Mouse (Mus musculus) Muller cell, postnatal 12 days (primary cell): ENCODE measurements around the gene Kars.

Source experiments
- DNase-seq: peaks from one replicate; pipeline ENCODE4 v3.0.0-alpha.2; 2015; ENCODE audit errors: inconsistent ontology term

The Kars gene

DNA sequence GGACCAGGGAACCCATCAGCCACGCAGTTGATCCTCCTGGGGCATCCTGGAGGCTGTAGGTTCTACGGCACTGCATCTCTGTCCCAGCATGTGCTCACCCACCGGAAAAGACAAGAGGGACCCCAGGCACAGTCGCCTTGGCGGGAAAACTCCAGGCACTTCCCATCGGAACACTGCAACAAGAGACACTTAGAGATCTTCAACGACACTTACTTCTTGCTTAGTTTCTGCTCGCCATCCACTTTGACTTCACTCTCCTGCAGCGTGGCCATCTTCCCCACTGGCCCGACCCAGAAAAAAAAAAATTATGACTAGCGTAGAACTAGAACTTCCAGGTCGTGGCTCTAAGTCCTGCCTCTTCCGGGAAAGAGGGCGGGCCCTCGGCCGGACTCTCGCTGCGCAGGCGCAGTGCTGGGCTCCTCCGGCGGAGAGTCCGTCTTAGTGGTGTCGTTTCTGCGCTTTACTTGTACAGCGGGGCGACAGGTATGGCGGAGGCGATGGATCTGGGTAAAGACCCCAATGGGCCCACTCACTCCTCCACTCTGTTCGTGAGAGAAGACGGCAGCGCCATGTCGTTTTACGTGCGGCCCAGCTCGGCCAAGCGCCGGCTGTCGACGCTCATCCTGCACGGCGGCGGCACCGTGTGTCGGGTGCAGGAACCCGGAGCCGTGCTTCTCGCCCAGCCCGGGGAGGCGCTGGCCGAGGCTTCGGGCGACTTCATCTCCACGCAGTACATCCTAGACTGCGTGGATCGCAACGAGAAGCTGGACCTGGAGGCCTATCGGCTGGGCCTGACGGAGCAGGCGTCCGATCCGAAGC, at the start of gene Kars, which contains the start of gene Terf2ip:
Gene Kars, minus strand, starts transcription at position 327 of the 819 bp plus-strand sequence.
Gene Terf2ip, plus strand, starts transcription at position 402 of the 819 bp plus-strand sequence.
- DNase-seq, result peak; percentile 94

DNA sequence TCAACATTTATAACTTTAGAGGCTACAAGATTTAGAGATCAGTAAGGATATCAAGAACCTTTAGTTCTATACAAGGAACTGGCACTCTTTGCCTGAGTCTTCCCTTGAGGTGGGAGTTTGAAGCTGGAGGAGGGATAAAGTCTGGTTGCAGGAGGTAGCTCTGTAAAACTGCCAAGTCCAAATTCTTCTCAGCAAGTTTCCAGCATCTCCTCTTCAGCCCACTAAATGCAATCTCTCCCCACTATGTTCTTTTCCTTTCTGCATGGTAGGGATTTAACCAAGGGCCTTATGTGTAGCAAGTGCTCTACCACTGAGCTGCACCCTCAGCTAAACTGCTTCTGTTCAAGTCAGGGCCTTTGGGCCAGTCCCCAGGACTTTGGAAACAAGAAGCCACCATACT, 43.3 kb upstream of the Kars start:
- no peak for DNase-seq

DNA sequence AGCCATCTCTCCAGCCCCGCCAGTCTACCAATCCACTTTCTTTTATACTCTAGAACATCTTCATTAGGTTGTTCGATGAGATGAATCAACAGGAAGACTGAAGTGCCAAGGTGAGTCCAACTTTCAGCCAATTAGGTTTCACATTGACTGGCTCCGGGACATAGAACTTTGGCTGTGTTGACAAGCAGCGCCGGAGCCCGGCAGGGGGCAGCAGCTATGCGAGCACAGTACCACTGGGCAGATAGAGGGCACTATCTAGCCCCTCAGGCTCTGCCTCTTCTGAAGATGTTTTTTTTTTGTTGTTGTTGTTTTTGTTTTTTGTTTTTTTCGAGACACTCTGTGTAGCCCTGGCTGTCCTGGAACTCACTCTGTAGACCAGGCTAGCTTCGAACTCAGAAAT, 40.4 kb upstream of the Kars start:
- no peak for DNase-seq

DNA sequence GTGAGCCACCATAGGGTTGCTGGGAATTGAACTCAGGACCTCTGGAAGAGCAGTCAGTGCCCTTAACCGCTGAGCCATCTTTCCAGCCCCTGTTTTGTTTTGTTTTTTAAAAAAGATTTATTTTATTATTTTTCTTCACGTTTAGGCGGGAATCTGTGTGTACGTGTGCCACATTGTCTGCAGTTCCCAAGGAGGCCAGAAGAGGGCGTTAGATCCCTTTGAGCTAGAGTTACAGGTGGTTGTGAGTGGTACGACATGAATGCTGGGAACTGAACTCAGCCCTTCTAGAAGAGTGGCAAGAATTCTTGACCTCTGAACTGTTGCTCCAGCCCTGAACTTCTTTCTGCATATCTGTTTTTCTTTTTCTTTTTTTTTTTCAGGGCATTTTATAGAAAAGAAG, 38.9 kb upstream of the Kars start:
- DNase-seq, result no peak

DNA sequence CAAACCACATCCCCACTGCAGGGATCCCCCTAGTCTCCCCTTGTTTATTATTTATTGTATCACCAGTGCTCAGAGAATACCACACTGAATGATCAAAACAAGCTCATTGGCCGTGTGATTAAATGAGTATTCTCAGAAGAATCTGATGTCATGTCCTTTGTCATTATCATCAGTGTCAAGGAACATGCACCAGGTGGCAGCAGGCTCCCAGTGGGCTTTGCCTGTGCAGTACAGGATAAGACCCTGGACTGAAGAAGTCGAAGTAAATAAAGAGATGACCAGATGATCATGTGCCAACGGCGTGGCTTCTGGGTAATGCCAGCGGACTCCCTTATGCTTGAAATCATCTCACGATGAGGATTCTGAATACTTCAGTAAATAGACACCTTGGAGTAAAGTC, 37.2 kb upstream of the Kars start:
- DNase-seq, result no peak

DNA sequence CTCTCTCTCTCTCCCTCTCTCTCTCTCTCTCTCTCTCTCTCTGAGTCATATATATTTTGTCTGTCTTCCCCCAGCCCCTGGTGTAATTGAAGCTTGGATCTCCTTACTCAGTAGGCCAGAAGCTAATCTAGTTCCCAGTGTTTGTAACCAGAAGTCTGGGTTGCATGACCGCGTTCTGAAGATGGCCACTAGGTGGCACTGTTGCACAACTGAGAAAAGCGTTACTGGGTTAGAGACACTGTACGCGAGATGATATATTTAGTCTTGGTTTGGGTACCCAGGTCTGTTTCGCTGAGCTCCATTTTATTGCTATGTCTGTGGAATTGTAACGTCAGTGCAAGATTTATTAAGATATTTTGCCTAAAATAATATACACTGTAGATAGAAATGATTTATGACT, 34.8 kb upstream of the Kars start:
- peak; percentile 64 for DNase-seq

DNA sequence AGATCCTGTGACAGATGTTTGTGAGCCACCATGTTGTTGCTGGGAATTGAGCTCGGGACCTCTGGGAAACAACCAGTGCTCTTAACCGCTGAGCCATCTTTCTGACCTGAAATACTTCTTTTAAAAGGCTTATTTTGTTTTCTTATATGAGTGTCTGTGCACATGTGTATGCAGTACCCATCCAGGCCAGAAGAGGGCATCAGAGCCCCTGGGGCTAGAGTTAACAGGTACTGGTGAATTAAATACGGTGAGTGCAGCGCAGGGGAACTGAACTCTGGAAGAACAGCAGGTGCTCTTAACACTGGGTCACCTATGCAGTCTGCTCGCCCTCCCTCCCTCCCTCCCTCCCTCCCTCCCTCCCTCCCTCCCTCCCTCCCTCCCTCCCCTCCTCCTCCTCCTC, 34.1 kb upstream of the Kars start:
- DNase-seq, result no peak

DNA sequence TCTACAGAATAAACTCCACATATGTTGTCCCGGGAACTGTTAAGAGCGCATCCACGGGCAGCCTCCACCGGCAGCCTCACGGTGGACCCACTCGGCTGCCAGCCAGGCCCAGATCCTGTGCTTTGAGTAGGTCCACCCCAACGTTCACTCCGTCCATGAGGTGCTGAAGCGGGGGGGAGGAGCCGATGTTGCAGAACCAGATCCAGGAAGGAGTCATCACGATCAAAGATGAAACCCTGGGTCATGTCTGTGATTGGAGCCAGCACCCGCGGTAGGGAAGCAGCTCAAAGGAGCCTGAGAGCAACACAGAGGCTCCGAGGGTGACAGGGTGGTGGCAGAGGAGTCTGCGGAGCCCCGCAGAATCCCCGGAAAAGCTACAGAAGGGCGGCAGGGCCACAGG, 26.4 kb upstream of the Kars start:
- no peak for DNase-seq

DNA sequence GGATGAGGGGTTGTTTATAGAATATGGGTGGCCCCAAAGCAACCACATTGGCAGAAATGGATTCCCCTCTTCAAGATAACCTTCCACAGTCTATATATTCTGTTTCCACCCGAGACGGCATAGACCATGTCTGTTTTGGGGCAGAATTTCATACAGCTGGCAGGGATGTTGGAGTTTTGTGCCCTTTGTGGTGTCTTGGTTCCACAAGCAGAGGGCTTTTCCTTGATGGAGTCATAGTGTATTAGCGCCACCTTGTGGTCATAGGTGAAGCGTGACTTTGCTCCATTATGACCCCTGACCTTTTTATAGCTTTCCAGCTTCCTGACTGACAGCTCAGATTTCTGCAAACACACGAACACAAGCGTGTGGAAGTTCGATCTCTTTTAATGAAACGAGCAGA, 23.5 kb upstream of the Kars start:
- peak; percentile 58 for DNase-seq

DNA sequence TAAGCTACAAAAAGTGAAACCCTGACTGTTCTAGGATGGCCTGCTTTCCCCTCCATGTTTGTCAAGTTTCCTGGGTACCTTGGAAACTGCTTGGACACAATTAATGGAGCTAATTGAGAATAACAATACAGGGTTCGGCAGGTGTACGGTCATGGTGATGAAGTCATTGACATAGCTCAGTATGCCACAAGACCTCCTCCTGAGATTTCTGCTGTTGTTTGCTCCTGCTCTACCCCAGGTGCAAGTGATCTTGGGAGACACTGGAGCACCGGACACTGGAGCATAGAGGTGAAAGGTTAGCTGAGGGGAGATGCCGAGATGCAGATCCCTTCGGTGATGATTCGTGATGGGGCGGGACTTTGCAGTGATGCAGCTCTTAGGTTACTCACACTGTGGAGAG, 21.9 kb upstream of the Kars start:
- no peak for DNase-seq

DNA sequence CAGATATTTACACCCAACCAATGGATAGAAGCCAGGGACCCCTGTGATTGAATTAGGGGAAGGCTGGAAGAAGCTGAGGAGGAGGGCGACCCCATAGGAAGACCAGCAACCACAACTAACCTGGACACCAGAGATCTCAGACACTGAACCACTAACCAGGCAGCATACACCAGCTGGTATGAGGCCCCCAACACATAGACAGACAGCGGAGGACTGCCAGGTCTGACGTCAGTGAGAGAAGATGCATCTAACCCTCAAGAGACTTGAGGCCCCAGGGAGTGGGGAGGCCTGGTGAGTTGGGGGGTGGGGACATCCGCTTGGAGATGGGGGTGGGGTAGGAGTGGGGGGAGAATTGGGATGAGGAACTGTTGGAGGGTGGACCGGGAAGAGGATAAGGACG, 19.5 kb upstream of the Kars start:
- no peak for DNase-seq

DNA sequence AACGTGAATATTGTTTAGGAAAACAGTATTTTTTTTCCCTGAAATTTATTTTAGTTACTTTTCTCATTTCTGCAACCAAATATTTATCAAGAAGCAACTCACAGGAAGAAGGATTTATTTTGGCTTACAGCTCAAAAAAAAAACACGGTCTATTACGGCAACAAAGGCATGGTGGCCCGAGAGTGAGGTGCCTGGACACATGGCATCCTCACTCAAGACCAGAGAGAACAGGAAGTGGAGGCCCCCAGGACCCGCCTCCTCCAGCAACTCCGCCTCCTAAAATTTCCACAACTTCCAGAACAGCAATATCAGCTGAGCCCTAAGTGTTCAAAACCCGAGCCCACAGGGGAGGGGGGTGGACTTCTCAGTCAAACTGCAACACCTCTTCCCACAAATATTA, 18.3 kb upstream of the Kars start:
- DNase-seq, result no peak

DNA sequence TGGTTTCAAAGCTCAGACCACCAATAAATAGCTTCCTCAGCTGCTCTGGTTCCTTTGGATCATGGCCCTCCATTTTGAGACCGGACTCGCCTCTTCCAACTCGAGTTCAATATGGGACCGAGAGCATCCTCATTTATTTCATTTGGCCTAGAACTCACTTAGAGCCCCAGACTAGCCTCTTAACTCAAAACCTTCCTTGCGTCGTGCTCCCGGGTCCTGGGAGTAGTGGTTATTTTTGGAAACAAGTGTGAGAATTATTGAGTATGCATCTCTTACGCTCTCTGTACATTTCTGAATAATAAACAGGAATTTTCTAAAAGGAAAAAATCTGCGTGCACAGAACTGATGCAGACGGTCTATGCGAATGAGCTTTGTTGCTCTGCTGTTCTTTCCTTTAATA, 3.8 kb upstream of the Kars start, which contains the start of gene Gm6793:
Gene Gm6793, minus strand, starts transcription at position 101 of the 400 bp plus-strand sequence.
- DNase-seq, result no peak

DNA sequence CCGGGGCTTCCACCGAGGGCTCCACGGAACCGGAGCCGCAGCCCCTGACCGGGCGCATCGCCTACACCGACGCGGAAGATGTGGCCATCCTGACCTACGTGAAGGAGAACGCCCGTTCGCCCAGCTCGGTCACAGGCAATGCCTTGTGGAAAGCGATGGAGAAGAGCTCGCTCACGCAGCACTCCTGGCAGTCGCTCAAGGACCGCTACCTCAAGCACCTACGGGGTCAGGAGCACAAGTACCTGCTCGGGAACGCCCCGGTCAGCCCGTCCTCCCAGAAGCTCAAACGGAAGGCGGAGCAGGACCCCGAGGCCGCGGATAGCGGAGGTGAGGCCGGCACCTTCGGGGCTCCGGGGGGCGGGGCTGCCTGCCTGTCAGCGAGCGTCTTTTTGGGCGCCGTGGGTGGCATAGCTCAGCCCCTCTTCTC, 706 bp upstream of the Kars start:
- peak; percentile 47 for DNase-seq

DNA sequence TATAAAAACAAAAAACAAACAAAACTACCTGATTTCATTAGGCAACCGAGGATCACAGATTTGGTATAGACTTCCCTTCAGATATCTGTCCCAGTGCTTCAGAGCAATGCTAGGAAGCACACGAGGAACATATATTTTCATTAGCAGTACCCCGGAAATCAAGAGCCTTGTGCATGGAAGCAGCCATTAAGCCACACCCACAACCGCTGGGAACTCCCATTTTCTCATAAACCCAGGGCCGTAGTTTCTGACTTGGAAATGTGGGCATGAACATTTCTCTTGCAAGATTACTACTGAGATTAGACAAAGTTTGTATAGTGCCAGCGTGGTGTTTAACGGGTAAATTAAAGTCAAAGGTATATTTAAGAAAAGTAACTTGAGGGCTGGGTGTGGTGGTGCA, 1.6 kb downstream of the Kars start:
- DNase-seq, result no peak

DNA sequence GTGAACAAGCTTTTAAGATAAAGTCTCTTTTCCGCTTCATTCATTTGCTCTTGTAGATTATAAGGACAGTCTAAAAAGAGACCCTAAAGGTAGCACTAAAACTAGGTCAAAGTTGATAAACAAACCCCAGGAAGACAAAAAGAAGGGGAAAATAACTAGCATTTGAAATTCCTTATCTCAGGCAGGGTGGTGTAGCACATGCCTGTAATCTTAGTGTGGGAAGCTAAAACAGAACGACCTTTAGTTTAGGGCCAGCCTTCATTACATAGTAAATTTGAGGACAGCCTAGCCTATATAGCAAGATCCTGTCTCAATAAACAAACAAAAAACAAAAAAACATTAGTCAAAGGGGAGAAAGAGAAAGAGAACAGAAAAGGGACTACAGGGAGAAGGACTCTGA, 3.5 kb downstream of the Kars start:
- DNase-seq, result no peak

DNA sequence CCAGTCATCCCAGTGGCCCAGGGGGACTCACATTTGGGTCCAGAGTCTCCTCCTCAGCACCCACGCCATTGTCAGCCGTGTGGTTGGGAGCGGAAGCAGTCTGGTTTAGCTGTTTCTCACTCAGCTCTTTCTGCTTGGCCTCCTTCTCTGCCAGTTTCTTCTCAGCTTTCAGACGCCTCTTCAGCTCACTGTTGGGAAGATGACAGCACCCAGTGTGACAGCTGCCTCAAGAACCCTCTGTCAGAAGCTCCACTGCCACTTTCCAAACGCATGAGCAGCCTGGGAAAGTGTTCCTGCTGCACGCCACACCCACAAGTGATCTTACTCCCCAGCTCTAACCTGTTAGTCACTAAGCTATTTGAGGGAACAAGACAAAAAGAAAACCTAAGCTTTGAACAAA, 5.5 kb downstream of the Kars start:
- DNase-seq, result no peak

DNA sequence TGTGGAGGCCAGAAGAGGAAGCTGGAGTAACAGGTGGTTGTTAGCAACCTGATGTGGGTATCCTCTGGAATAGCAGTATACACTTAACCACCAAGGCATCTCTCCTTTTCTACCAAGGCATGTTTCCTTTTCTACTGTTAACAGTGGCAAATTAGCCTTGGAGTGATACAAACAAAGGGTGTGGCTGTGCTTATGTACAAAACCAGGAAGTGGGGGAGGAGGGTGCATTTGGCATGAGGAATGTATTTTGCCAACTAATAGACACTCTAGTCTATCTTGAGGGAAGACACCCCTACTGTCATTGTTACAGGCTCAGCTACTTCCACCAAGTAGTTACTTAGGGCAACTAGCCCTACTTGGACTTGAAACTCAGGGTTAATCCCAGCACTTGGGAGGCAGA, 6.4 kb downstream of the Kars start:
- DNase-seq, result no peak

DNA sequence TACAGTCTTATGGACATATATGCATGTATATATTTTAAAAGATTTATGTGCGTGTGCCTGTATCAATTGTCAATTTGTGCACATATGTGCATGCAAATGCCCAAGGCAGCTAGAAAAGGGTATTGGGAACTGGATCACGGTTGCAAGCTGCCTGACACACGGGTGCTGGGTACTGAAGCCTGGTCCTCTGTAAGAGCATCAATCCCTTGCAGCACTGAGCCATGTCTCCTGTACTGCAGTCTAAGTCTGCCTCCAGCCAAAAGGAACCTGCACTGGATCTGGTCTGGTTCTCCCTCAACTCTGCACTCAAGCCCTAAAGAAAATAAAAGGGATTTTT, 18.5 kb downstream of the Kars start:
- DNase-seq, result no peak

DNA sequence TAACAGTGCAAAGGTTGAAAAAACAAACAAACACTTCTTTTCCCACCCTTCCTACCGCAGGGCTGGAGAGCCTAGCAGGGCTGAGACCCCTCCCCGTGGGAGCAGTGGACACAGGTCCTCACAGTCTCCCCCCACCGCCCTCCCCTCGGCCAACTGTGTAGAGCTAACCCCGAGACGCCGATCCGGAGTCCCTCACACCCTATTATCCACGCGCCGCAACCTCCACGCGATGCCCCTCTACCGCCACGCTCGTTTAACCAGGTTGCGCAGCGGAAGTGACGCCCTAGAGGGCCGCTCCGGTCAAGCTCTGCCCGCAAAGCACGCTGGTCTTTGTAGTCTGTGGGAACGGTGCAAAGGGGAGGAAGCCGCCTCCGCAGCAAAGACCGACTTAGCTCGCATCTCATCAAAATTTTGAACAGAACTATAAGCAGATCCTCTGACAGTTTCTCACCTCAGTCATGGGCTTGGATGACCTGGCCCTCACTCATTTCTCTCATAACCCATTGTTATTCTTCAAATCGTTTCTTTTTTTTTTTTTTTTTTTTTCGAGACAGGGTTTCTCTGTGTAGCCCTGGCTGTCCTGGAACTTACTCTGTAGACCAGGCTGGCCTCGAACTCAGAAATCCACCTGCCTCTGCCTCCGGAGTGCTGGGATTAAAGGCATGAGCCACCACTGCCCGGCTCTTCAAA, 19.0 kb downstream of the Kars start, which contains the start of gene Adat1:
Gene Adat1, minus strand, starts transcription at position 290 of the 690 bp plus-strand sequence.
- peak; percentile 78 for DNase-seq

DNA sequence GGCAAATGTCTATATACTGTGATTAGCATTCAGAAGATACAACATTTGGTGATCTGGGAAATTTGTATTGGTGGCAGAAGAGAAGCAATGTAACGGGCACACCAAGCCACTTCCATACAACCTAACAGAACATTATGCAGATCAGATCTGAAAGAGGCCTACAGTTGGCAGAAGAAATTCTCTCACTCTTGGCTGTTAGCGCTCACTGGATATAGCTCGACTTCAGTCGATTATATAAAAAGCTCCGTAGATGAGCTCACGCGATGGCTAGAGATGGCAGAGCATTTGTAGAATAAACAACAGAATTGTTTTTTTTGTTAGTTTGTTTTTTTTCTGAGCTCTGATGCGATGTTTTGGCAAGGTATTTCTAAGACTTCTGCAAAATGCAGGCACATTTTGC, 19.8 kb downstream of the Kars start:
- no peak for DNase-seq

DNA sequence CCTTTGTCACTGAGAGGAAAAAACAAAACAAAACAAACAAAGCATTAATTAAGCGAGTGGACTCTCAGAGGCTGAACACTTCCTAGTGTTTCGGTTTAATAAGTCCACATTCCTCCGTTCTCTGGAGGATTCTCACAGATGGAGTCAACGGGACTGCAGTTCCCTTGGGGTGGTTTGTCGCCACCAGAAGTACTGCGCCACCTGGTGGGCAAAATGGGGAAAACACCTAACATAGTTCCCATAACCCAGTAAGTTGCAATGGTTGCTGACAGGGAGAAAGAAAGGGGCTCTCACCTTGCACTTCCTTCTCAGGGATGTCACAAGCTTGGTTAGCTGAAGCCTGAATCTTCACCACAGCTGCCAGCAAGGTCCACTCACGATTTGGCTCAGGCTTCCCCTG, 21.2 kb downstream of the Kars start:
- DNase-seq, result peak; percentile 57

DNA sequence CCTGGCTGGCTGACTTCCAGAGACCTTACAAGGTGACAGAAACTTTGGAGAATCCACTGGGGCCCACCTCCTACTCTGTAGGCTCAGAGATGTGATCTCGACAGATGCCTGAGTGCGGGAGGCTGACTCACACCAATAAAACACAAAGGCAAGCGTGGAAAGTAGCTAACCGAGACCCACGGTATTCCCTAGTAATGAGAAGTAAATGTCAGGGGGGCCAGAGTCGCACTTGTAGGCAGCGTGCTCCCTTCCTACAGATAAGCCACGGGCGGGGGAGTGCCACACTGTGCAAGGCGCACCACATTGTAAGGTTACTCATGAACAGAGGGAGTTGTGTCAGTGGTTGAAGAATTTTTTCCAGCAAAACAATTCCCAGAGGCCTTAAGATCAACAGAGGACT, 26.6 kb downstream of the Kars start:
- no peak for DNase-seq
